Mouse (Mus musculus) gonadal fat pad, adult 2 months (tissue): ENCODE results near the gene Lgals12. TPM values are rescaled to one million over a fixed set of nuclear protein-coding genes. Genes with fewer than 3 reads are reported as not detected.

Experiments
- DNase-seq: peaks from one replicate; pipeline ENCODE4 v3.0.0-alpha.2; 2012; ENCODE audit warnings: low read depth
- polyA plus RNA-seq: library from polyadenylated mRNA; depleted of rRNA; stranded (reverse); fragments of >200 nt; gene quantifications from 2 replicates; pipeline ENCODE4 v1.2.3, GENCODE M21; 2012

Gene Lgals12
- polyA plus RNA-seq, 1 experiment = 43.3 TPM

DNA sequence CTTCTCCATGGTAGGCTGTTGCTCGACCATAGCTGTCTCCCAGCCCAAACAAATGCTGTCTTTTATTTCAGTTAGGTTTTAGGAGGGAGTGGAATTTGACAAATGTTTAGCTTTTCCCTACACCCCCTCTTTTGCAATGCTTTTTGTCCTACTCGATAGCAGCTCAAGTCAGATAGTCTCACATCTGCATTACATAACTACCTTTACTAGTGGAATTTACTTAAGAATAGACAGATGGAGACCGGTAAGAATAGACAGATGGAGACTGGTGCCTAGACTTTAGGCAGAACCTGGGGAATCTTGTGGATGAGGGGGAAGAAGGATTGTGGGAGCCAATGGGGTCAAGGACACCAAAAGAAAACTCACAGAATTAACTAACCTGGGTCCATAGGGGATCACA, 23.4 kb downstream of the Lgals12 start:
- DNase-seq = no peak

DNA sequence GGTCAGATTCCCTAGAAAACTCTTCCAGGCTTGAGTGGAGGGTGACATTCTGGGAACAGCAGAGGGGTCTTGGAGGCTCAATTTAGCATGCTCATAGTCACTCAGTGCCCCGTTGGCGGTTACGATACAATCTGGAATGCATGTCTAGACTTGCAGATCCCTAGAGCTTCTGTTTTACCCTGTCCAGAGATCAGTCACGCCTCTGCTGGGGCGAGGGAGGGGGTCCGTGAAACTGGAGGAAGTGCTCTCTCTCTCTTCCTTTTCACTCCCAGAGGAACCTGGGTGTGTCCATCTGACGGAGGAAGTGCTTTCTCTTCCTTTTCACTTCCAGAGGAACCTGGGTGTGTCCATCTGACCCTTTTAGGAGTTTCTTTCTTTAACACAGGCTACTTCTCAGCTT, 23.9 kb downstream of the Lgals12 start:
- DNase-seq = no peak

DNA sequence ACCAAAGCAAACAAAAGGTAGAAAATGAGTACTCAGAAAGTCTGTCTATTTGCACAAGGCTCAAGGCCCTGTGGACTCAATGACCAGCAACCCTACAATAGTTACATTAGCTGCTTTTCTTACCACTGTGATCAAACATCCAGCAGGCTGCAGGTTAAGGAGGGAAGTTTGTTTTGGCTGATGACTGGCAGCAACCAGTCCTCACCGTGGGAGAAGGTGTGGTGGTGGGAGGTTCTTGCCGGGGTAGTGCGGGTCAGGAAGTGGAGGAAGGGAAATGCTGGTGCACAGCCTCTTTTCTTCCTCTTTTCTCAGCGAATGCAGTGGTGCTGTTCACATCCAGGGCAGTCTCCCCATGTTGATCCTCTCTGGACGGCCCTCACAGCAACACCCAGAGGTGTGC, 26.0 kb downstream of the Lgals12 start:
- no peak for DNase-seq

DNA sequence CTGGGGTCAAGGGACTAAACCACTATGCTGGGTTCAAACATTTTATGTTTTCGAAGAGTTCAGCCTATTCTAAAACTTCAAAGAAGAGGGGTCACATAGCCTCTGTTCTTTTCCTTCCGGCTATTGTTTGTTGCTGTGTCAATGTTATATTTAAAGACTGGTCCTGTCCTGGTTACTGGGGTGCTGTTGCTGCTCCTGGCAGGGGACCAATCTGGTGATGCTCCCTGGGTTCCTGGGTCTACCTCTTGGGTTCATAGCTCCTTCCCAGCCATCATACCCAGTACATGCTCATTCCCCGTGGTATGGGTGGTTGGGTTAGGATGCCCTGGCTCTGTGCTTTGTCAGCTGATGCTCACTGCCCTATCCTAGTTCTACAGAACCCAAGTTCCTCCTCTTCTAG, 29.3 kb downstream of the Lgals12 start:
- no peak for DNase-seq

DNA sequence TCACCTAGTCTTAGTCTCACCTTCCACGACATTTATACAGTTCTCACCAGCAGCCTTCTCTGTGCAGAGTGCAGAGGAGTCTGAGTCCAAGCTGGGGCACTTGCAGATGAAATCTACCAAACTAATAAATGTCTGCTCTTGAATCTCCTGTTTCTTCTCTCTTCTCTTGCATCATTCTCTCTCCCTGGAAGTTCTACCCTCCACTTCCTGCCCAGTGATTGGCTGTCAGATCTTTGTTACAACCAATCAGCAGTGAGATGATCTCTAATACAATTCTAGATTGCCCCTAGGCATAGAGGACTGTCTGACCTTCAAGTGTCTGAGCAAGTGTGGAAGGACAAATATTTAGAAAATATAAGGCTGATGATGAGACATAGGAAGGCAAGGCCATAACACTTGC, 30.8 kb downstream of the Lgals12 start:
- DNase-seq = no peak

DNA sequence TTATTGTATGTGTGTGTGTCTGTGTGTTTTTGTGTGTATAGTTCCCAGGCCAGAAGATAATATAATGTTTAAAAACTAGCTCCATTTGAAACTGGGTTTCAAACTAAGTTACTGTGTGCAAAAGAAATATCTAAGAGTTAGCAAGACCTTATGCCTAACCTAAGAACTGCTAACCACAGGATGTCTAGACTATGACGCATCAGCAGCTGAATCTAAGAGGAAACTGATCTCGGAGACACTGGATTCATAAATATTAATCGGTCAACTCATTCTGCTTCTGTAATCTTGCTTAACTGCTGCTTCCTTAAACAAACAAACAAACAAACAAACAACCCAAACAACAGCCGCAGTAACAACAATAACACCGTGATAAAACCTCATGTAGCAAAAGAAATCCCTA, 37.3 kb downstream of the Lgals12 start:
- no peak for DNase-seq

DNA sequence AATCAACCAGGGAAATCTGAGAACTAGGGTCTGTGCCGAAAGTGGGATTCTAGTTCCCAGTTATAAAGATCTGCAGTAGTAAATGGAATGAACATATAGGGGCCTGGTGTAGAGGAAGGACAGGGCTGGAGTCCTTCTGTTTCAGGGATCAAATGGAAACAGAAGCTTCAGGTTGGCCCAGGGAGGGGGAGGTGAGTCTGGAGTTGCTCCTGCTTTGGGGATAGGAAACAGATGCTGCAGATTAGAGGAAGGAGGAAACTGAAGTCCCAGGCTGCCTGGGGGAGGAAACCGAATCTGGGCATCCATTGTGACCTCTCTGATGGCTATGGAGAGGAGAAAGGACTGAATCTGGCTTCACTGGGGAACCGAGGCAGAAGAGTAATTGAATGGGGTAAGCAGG, 38.6 kb downstream of the Lgals12 start:
- DNase-seq = no peak

DNA sequence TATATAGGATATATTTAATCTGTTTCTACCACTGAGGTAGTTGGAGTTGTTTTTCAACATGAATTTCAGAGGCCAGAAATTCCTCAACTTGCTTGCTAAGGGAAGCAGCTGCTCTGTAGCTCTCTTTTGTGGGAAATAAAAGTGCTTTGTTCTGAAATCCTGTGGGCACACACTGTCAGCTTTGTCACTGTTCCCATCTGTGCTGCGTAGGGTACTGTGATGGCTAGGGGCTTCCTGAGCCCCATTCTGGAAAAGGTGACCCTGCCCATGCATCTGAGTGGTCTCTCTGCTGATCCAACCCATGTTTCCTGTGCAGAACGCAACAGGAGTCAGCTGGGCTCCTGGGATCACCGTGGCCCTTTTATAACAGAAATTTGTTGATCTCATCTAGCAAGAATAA, 40.2 kb downstream of the Lgals12 start:
- no peak for DNase-seq

DNA sequence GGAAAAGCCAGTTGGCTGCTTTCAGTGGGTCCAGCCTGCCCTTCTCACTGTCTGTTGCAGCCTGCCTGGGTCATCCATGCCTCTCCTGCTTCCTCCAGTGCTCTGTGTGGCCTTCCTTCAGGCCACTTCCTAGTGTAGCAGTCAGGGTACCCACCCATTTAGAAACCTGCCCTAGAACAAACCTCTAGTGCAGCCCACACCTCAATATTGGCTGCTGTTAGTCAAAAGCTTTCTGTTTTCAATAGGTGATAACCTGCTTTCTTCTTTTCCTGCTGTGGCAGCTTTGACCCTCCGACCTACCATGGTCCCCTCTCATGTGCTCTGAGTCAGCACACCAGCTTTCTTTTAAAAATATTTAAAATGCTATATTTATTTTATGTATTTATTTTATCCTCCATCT, 42.5 kb downstream of the Lgals12 start:
- no peak for DNase-seq

DNA sequence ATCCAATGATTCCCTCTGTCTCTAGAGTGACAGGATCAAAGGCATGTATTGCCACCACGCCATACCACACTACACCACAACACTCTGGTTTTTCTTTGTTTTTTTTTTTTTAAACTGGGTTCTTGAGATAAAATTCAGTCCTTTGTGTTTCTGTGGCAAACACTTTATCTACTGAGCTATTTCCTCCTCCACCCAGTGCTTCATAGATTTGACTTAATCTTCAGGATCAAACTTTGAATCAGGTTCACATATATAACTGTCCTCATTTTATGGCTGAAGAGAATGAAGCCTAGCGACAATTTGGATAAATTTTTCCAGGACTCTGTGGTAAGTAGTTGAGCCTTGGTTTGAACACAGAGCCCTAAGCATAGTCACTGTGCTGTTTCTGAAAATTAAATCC, 43.3 kb downstream of the Lgals12 start:
- DNase-seq = no peak

DNA sequence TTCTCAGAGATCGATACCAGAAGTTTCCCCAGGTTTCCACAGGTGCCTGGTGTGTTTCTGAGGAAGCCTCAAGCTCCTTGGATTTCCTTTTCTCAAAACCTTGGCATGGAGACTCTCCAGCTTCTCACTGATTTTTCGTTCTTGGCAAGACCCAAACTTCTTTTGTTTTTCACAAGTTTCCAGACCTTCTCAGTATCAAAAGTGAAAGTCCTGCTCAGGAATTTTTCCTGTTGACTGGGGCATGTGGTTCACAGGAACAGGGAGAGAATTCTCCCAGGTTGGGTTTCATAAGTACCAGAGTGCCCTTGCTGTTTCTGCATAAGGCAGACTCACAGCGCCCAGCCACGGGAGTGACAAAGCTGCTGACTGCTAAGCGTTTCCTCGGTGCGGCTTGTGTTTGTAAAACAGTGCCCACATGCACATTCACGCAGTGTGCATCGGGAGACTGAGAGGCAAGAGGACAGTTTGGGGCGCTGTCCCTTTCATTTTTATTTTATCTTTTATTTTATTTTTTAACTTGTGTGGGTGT, 44.3 kb downstream of the Lgals12 start:
- DNase-seq = no peak

DNA sequence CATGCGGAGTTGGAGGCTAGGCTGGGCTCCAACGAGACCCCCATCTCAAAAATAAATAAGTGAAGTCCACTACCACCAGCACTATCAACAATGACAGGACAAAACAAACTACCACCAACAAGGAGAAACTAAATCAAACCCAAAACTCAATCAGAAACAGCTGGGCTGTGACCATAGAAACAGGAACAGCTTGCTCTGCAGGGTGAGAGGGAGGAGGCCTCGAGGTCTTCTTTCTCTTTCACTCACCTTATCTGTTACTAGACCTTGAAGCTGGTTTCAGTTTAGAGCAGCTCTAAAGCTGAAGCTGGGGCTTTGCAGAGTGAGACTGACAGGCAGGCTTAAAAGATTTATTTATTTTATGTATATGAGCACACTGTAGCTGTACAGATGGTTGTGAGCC, 45.5 kb downstream of the Lgals12 start:
- DNase-seq = no peak

DNA sequence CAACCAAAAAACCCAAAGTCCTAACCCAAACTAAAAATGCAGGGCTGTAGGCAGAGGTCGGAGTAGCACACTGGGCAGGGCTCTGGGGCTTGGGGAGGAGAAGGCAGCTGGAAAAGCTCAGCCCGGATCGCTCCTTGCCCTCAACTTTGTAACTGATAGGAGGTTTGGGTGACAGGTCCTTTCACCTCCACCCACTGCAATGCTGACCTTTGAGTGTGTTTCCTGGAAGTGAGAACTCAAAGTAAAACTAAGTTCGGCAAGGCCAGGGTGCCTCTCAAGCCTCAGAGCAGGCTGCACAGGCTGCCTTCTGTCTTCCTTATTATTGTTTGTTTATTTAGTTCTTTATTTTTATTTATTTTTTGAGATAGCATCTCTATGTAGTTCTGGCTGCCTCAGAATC, 47.0 kb downstream of the Lgals12 start:
- no peak for DNase-seq

DNA sequence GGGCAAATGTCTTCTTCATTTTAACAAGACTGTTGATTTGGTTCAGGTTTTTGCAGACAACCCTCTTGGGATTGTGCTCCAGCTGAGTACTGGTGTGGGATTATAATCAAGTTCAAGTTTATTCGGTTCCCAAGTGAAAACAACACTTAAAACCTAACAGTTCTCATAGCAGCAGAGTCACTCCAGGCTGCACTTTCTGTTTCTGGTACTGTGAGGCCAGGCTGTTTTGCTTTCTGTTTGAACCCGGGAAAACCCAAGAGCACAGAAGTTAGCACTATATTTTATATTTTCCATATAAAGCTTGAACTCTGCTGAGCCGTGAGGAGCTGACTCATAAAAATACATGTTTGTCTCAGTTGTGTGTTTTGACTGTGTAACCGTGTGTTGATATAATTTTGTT, 48.3 kb downstream of the Lgals12 start:
- DNase-seq = no peak

DNA sequence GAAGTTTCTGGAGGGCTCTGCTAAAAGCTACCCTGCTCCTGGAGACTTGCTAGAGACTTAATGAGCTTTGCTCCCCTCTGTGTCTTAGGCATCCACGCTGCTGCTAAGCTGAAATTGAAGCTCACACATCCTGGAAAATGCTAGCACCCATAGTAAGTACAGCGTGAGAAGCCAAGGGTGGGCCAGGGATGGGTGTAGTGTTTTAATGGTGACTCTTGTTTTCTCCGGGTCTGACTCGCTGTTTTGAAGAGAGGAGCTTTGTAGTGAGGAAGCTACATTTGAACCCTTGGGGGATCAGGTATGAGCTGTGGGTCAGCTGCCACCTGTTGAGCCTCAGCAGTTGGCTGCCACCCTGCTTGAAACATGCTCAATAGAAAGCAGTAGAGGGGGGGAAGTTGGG, 49.1 kb downstream of the Lgals12 start:
- no peak for DNase-seq

DNA sequence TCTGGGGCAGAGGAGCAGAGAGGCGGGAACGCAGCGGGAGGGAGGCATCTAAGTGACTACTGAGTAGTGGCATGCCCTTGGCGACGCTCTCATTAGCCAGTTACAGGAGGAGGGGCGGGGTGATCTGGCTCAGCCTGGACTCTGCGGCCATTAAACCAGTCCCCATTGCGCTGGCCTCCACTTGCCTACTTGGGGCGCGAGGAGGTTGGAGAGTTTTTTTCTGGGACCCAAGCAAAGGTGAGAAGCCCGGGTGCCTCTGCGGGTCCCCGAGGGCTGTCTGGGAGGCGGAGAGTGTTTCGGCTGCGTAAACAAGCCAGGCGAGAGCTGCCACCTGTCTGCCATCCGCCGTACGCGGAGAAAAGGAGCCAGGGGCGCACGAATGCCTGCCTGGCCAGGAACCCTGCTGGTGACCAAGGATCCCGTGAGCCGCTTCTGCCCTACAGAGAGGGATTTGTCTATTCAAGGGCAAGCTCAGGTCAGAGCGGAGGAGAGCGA, 49.6 kb downstream of the Lgals12 start, which contains the start of gene Pla2g16:
Pla2g16 (plus strand) TSS at position 132 of the 495 bp plus-strand sequence.
- peak; percentile 30 for DNase-seq

DNA sequence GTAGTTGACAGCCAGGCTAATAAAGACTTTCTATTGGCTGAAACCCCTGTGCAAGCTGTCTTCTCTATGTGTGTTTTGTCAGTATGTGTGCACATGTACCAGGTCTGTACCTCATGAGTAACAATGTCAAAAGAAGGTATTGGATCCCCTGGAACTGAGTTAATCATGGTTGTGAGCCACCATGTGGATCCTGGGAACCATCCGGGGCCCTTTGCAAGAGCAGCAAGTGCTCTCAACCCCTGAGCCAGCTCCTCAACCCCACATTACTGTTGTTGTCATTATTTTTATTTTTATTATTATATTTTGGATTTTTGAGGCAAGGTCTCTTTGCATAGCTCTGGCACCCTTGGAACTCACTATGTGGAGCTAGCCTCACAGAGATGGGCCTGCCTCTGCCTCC, 50.4 kb downstream of the Lgals12 start:
- no peak for DNase-seq

DNA sequence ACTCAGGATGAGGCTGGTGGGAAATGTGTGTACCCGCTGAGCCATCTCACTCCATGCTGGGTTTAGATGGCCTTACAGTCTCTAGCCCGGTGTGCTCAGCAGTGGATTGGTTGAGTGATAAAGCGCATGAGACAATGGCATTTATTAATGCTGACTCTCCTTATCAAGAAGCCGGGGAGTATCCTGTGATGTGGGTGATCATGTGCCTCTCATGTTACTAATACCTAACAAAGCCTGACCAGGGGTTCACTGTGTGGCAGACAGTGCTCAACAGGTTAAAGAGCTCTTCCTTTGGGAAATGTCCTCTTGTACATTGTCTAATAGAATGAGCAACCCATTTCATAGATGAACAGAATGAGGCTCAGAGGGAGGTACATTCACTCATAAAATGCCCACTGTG, 52.1 kb downstream of the Lgals12 start:
- DNase-seq = no peak

DNA sequence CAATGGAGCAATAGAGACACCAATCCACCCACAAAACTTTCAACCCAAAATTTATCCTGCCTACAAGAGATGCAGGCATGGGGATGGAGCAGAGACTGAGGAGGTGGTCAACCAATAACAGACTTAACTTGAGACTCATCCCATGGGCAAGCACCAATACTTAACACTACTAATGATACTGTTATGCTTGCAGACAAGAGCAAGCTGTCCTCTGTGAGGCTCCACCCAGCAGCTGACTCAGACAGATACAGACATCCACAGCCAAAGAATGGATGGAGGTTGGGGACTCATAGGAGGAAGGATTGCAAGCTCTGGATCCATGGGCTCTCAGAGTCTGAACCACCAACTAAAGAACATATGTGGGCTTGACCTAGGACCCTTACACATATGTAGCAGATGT, 53.6 kb downstream of the Lgals12 start:
- no peak for DNase-seq

DNA sequence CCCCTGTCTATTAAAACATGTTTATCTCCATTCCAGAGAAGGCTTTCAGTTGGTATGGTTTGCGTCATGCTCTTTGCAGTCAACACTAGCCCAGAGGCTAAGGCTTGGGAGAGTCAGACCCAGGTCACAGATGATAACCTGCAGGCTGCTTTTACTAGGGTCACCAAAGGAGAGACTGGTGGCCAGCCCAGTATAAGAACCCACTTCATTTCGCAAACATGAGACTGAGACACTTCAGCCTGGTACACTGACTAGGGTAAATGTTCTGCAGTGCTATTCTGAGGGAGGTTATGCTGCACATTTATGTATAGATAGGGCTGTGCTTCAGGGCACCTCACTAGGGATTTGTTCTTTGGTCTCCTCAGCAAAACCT, 54.7 kb downstream of the Lgals12 start:
- DNase-seq = no peak

DNA sequence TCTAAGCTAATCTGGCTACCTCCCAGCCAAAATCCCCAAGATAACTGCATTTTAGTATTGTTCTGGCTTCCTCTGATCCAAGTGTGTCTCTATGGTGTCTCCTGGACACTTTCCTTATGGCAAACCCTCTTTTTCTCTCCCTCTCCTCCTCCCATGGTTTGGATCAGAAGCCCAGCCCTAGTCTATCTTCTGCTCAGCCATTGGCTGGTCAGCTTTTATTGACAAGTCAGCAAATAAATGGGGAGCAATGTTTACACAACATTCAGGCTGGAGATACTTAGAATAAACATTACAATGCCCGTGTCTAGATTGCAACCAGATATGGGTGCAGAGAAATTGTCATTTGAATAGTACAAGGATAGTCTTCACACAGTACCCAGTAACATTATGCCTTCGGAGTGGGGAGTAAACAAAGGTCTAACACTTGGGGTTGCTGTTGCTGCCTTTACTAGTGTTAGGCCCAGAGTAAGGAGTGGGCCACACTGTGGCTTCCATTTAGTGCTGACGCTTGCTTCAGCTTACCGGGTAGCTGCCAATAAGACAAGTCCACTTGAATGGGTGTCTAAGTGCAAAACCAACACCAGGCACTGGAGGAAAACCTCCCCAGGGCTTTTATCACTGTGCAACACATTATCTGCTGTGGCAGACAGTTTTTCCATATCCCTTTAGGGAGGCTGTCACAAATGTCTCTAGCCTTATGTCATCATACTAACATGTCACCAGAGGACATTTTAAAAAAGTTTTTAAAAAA, 55.3 kb downstream of the Lgals12 start:
- DNase-seq = no peak

DNA sequence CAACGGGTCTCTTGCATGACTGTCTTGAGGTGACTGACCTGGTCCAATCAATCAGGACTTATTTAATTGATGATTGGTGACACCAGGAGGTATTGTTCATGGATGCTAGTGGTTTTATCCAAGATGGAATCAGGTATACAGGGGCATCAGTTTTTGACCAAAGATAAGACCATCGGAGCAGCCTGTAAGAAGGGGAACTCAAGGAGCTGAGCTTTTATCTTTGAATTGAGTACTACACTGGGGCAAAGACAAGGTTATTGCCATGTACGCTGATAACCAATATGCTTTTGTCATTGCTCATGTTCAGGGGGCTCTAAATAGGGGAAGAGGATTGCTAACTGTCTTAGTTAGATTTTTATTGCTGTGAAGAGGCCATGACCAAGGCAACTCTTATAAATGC, 58.1 kb downstream of the Lgals12 start:
- DNase-seq = no peak
